Mouse (Mus musculus) mesoderm, embryonic 11.5 days (tissue): ENCODE data around the gene Asf1b.

Experiments used
- DNase-seq: peaks from one replicate; pipeline ENCODE4 v3.0.0-alpha.2; 2012; ENCODE audit warnings: low read depth, low spot score

Asf1b gene

DNA sequence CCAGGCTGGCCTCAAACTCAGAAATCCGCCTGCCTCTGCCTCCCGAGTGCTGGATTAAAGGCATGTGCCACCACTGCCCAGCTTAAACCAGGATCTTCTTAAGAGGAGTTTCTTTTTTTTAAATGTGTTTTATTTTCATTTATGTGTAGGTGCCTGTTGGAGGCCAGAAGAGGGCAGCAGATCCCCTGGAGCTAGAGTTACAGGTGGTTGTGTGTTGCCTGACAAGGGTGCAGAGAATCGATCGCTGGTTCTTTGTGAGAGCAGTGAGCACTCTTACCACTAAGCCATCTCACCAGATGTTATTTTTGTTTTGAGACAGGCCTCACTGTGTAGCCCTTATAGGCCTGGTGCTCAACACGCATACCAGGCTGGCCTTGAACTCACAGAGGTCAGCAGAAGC, 60.5 kb downstream of the Asf1b start:
- DNase-seq = no peak

GRCm38 (mm10) chr8:84019738-84020137, 64.4 kb downstream of the Asf1b start:
- DNase-seq = no peak
